Mouse (Mus musculus) heart, postnatal 14 days (tissue): ENCODE measurements around the gene Vmn1r68. TPM values are rescaled to one million over a fixed set of nuclear protein-coding genes. Genes with fewer than 3 reads are reported as not detected.
A peak's percentile ranks its signal among the peaks of the same experiment; 100 is the strongest.

ENCODE experiments used
- DNase-seq, 2 experiments: peaks; one replicate each; pipeline ENCODE4 v3.0.0; 2021 to 2022
- intact Hi-C: fragments of 180-260 bp; cut with DNase I; formaldehyde crosslinking; loops from one replicate; pipeline ENCODE4 v1.15.1; 2025
- long read RNA-seq, 2 experiments: library from polyadenylated mRNA; stranded (forward); transcript quantifications; one replicate each; pipeline ENCODE4 v2.0.0; 2021
- total RNA-seq, 2 experiments: library from RNA; stranded (reverse); gene quantifications; 2 replicates each; pipeline ENCODE4 v1.2.3; 2021

Gene Vmn1r68
- not detected for total RNA-seq
- long read RNA-seq, experiment 1: 0 reads
- long read RNA-seq, experiment 2: 0 reads

- no peak for DNase-seq
- intact Hi-C loops: no loop called here
Measured at GRCm38 (mm10) chr7:10558385-10558784, at the start of gene Vmn1r68. TSS of gene Vmn1r68 (minus strand) at chr7:10558485.

GRCm38 (mm10) chr7:10495578-10495977 is 62.7 kb downstream of the Vmn1r68 start:
- intact Hi-C loops: no loop called here
- DNase-seq: no peak

GRCm38 (mm10) chr7:10494786-10495521 is 63.3 kb downstream of the Vmn1r68 start, which contains the start of gene Zik1:
TSS of gene Zik1 (minus strand) at chr7:10495394.
- peak; percentile 49 to 70 for DNase-seq
- intact Hi-C loops: no loop called here

- no peak for DNase-seq
- intact Hi-C loops: no loop called here
Measured at GRCm38 (mm10) chr7:10480588-10481233, 77.6 kb downstream of the Vmn1r68 start.

- no peak for DNase-seq
- intact Hi-C loops: no loop called here
Measured at GRCm38 (mm10) chr7:10479813-10480212, 78.5 kb downstream of the Vmn1r68 start.

GRCm38 (mm10) chr7:10458166-10458565 is 100.1 kb downstream of the Vmn1r68 start:
- no peak for DNase-seq
- intact Hi-C loops: no loop called here

Other genes starting within 250 kb of the Vmn1r68 start
- not detected for gene Vmn1r67, start 115.2 kb downstream of the Vmn1r68 start, total RNA-seq
- 1 to 10 TPM; 1.7 to 2.1 TPM for gene Zik1, start 63.1 kb downstream of the Vmn1r68 start, total RNA-seq
- gene Vmn1r69, start 55.2 kb upstream of the Vmn1r68 start, total RNA-seq: not detected
- gene Vmn1r70, start 73.0 kb upstream of the Vmn1r68 start, total RNA-seq: not detected
- gene Nlrp4b, start 129.3 kb upstream of the Vmn1r68 start, total RNA-seq: not detected
- not detected for gene Vmn1r71, start 195.9 kb upstream of the Vmn1r68 start, total RNA-seq